Mouse (Mus musculus): ENCODE results near the gene Lrmda. TPM values are rescaled to one million over a fixed set of nuclear protein-coding genes. Genes with fewer than 3 reads are reported as not detected.

Gene Lrmda
- total and polyA plus RNA-seq, 3 experiments: 0.43 to 1.1 (median 1.0) TPM

DNA sequence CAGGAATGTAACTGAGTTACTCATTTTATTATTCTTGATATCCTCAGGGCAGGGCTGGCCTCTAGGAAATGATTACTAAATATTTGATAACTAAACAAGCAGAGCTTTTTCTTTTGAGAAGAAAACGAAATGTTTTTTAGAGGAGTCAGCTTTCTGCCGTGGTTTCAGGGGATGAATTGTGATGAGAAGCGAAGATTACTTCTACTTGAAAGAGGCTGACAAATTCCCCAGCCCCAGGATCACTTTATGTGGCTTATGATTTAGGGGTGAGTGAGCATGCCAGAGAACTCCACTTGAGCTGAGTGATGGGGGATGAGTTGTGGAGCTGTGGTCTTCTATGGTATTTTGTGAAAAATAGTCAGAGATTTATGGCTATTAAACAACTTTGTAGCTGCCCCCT lies 803.4 kb downstream of the Lrmda start:
- Histone ChIP-seq H3K79me2 (replicated peaks; ENCODE audit: control insufficient read depth, insufficient read depth, low read length) (no peaks in the 10 kb centered on the region), H3K4me1 (ENCODE audit: control insufficient read depth, insufficient read depth, low read length) (no peaks in the 10 kb centered on the region; the same call in 1 of the 2 replicates), H3K36me3 (ENCODE audit: control insufficient read depth, insufficient read depth, low read length) (no peaks in the 10 kb centered on the region), H3K9ac (ENCODE audit: low read depth, low read length) (no peak overlapping the region), H3K27me3 (ENCODE audit: control insufficient read depth, insufficient read depth, low read length) (no peaks in the 10 kb centered on the region), H3K4me3 (no peak overlapping the region), H3K27ac (no peak overlapping the region)
- intact Hi-C loops (cut with DNase I): no loop called here
- no peak for DNase-seq
- TF ChIP-seq POLR2A (IDR thresholded peaks at IDR 0.05; ENCODE audit: insufficient read depth, low read depth, low read length): no peak
- TF ChIP-seq EP300 (IDR thresholded peaks at IDR 0.05; ENCODE audit: insufficient read depth, low read depth, low read length): no peak
- TF ChIP-seq CTCF (IDR thresholded peaks at IDR 0.05): no peak
- 57% methylated on average over 3 of the region's 3 CpGs for WGBS

- TF ChIP-seq CTCF (IDR thresholded peaks at IDR 0.05): no peak
- no peak for TF ChIP-seq EP300 (IDR thresholded peaks at IDR 0.05; ENCODE audit: insufficient read depth, low read depth, low read length)
- TF ChIP-seq POLR2A (IDR thresholded peaks at IDR 0.05; ENCODE audit: insufficient read depth, low read depth, low read length): no peak
- no peak for DNase-seq
- no peak overlapping the region for H3K4me3 ChIP-seq
- H3K36me3 ChIP-seq (ENCODE audit: control insufficient read depth, insufficient read depth, low read length): no peaks in the 10 kb centered on the region
- no peaks in the 10 kb centered on the region for H3K79me2 ChIP-seq (replicated peaks; ENCODE audit: control insufficient read depth, insufficient read depth, low read length)
- WGBS: 74% methylated on average over 3 of the region's 3 CpGs
- no peak overlapping the region for H3K9ac ChIP-seq (ENCODE audit: low read depth, low read length)
- intact Hi-C loops (cut with DNase I): no loop called here
- H3K27me3 ChIP-seq (ENCODE audit: control insufficient read depth, insufficient read depth, low read length): no peaks in the 10 kb centered on the region
- no peaks in the 10 kb centered on the region for H3K4me1 ChIP-seq (ENCODE audit: control insufficient read depth, insufficient read depth, low read length)
- H3K27ac ChIP-seq: no peak overlapping the region
Observed at GRCm38 (mm10) chr14:22826825-22827224, 807.3 kb downstream of the Lrmda start.

- intact Hi-C loops (cut with DNase I): no loop called here
- no peak for TF ChIP-seq EP300 (IDR thresholded peaks at IDR 0.05; ENCODE audit: insufficient read depth, low read depth, low read length)
- no peak for TF ChIP-seq CTCF (IDR thresholded peaks at IDR 0.05)
- TF ChIP-seq POLR2A (IDR thresholded peaks at IDR 0.05; ENCODE audit: insufficient read depth, low read depth, low read length): no peak
- no peak overlapping the region for H3K9ac ChIP-seq (ENCODE audit: low read depth, low read length)
- H3K79me2 ChIP-seq (replicated peaks; ENCODE audit: control insufficient read depth, insufficient read depth, low read length): no peaks in the 10 kb centered on the region
- no peaks in the 10 kb centered on the region for H3K36me3 ChIP-seq (ENCODE audit: control insufficient read depth, insufficient read depth, low read length)
- H3K4me1 ChIP-seq (ENCODE audit: control insufficient read depth, insufficient read depth, low read length): no peaks in the 10 kb centered on the region
- H3K27ac ChIP-seq: no peak overlapping the region
- DNase-seq: no peak
- no peak overlapping the region for H3K4me3 ChIP-seq
- H3K27me3 ChIP-seq (ENCODE audit: control insufficient read depth, insufficient read depth, low read length): no peaks in the 10 kb centered on the region
Observed at GRCm38 (mm10) chr14:22837058-22837457, 817.5 kb downstream of the Lrmda start.

DNA sequence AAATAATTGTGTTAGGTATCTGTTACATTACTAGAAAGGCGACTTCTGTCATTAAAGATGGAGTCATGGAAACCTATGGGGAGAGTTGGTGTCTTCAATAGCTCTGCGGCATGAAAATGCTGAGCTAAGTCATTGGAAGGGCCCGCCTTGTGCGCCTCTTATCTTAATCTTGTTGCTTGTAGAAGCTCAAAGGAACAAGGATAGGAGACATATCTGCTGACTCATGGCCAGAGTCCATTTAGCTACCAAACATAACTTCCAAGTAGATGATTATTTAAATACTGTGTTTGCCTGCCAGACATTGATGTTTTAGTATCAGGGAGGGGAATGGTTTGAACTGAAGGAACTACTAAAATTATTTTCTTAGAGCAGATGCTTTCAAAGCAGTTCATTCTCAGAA lies 821.6 kb downstream of the Lrmda start:
- TF ChIP-seq EP300 (IDR thresholded peaks at IDR 0.05; ENCODE audit: insufficient read depth, low read depth, low read length) (no peak), POLR2A (IDR thresholded peaks at IDR 0.05; ENCODE audit: insufficient read depth, low read depth, low read length) (no peak), CTCF (IDR thresholded peaks at IDR 0.05) (no peak)

GRCm38 (mm10) chr14:22844006-22844405 lies 824.5 kb downstream of the Lrmda start:
- no peak for TF ChIP-seq EP300 (IDR thresholded peaks at IDR 0.05; ENCODE audit: insufficient read depth, low read depth, low read length)
- no peak for TF ChIP-seq CTCF (IDR thresholded peaks at IDR 0.05)
- TF ChIP-seq POLR2A (IDR thresholded peaks at IDR 0.05; ENCODE audit: insufficient read depth, low read depth, low read length): no peak
- H3K4me3 ChIP-seq: no peak overlapping the region
- intact Hi-C loops (cut with DNase I): no loop called here
- H3K27ac ChIP-seq: no peak overlapping the region
- H3K79me2 ChIP-seq (replicated peaks; ENCODE audit: control insufficient read depth, insufficient read depth, low read length): no peaks in the 10 kb centered on the region
- H3K4me1 ChIP-seq (ENCODE audit: control insufficient read depth, insufficient read depth, low read length): peaks cover 1% of the 10 kb centered on the region
- no peaks in the 10 kb centered on the region for H3K36me3 ChIP-seq (ENCODE audit: control insufficient read depth, insufficient read depth, low read length)
- no peak for DNase-seq
- H3K27me3 ChIP-seq (ENCODE audit: control insufficient read depth, insufficient read depth, low read length): no peaks in the 10 kb centered on the region
- no peak overlapping the region for H3K9ac ChIP-seq (ENCODE audit: low read depth, low read length)

More for the DNA sequence above, 821.6 kb downstream of the Lrmda start:
- no peaks in the 10 kb centered on the region for H3K36me3 ChIP-seq (ENCODE audit: control insufficient read depth, insufficient read depth, low read length)
- no peak overlapping the region for H3K4me3 ChIP-seq
- no peak overlapping the region for H3K27ac ChIP-seq
- H3K9ac ChIP-seq (ENCODE audit: low read depth, low read length): no peak overlapping the region
- DNase-seq: no peak
- no peaks in the 10 kb centered on the region for H3K27me3 ChIP-seq (ENCODE audit: control insufficient read depth, insufficient read depth, low read length)
- intact Hi-C loops (cut with DNase I): no loop called here
- no peaks in the 10 kb centered on the region for H3K79me2 ChIP-seq (replicated peaks; ENCODE audit: control insufficient read depth, insufficient read depth, low read length)
- H3K4me1 ChIP-seq (ENCODE audit: control insufficient read depth, insufficient read depth, low read length): no peaks in the 10 kb centered on the region
- 88% methylated on average over 4 of the region's 4 CpGs for WGBS

DNA sequence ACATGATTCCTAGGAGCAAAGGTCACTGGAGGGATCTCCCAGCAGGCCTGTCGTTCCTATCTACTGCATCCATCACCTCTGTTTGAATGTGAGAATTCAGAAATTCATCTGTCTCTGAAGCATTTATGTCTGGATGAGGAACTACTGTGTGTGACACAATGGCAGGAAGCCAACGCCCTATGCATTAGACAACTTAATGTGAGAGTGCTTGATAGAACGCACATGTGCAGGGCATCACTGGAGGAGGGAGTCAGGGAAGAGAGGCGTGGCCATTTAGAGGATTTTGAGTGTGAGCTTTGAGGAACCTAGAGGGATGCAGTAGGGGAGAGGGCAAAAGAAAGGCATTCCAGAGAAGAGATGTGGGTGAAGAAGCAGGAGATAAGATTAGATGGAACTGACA lies 825.9 kb downstream of the Lrmda start:
- Histone ChIP-seq H3K9ac (ENCODE audit: low read depth, low read length) (no peak overlapping the region), H3K79me2 (replicated peaks; ENCODE audit: control insufficient read depth, insufficient read depth, low read length) (no peaks in the 10 kb centered on the region), H3K4me1 (ENCODE audit: control insufficient read depth, insufficient read depth, low read length) (peaks cover 1% of the 10 kb centered on the region), H3K36me3 (ENCODE audit: control insufficient read depth, insufficient read depth, low read length) (no peaks in the 10 kb centered on the region), H3K4me3 (no peak overlapping the region), H3K27me3 (ENCODE audit: control insufficient read depth, insufficient read depth, low read length) (no peaks in the 10 kb centered on the region), H3K27ac (no peak overlapping the region)
- no peak for DNase-seq
- TF ChIP-seq CTCF (IDR thresholded peaks at IDR 0.05): no peak
- no peak for TF ChIP-seq POLR2A (IDR thresholded peaks at IDR 0.05; ENCODE audit: insufficient read depth, low read depth, low read length)
- TF ChIP-seq EP300 (IDR thresholded peaks at IDR 0.05; ENCODE audit: insufficient read depth, low read depth, low read length): no peak
- 69% methylated on average over 4 of the region's 4 CpGs for WGBS
- intact Hi-C loops (cut with DNase I): no loop called here

All from heart, adult 2 months (tissue).